Mouse (Mus musculus) C2C12 (cell line): ENCODE results near the gene Fam24b.

ENCODE experiments used
- CTCF ChIP-seq: IDR thresholded peaks from one replicate; pipeline ENCODE4 v1.5.1; 2011; ENCODE audit not compliant: control insufficient read depth, insufficient read depth, insufficient read length
- FOSL1 ChIP-seq: IDR thresholded peaks from one replicate; pipeline ENCODE4 v1.8.0; 2011; ENCODE audit warnings: mild to moderate bottlenecking, low read length; ENCODE audit not compliant: poor library complexity, insufficient read depth, severe bottlenecking
- MAX ChIP-seq: IDR thresholded peaks from one replicate; pipeline ENCODE4 v1.6.1; 2011; ENCODE audit warnings: mild to moderate bottlenecking, control low read depth
- MYOG ChIP-seq: IDR thresholded peaks from one replicate; pipeline ENCODE4 v1.6.1; 2011; ENCODE audit not compliant: control insufficient read depth, insufficient read length; ENCODE audit errors: extremely low read depth

GRCm38 (mm10) chr7:131327054-131327453, 2.3 kb downstream of the Fam24b start:
- TF ChIP-seq CTCF (no peak), FOSL1 (no peak), MYOG (no peak), MAX (no peak)
